Mouse (Mus musculus) embryo, embryonic 10.5 days (tissue): ENCODE measurements around the gene Gm11444.

ENCODE experiments used
- DNase-seq: peaks from one replicate; pipeline ENCODE4 v3.0.0-alpha.2; 2015; ENCODE audit warnings: low spot score

The Gm11444 gene

GRCm38 (mm10) chr11:85857997-85858698 lies 8.0 kb upstream of the Gm11444 start:
- peak; percentile 76 for DNase-seq

- peak; percentile 52 for DNase-seq
Observed at GRCm38 (mm10) chr11:85850758-85851157, 625 bp upstream of the Gm11444 start.

- peak; percentile 93 for DNase-seq
Observed at GRCm38 (mm10) chr11:85849037-85849436, 1.1 kb downstream of the Gm11444 start.

GRCm38 (mm10) chr11:85846509-85846908 lies 3.6 kb downstream of the Gm11444 start:
- no peak for DNase-seq

- DNase-seq, result no peak
Observed at GRCm38 (mm10) chr11:85845921-85846320, 4.2 kb downstream of the Gm11444 start.

- DNase-seq, result no peak
Observed at GRCm38 (mm10) chr11:85844971-85845370, 5.2 kb downstream of the Gm11444 start.

GRCm38 (mm10) chr11:85844144-85844965 lies 5.8 kb downstream of the Gm11444 start:
- DNase-seq, result peak; percentile 94

- peak; percentile 88 for DNase-seq
Observed at GRCm38 (mm10) chr11:85843347-85843692, 6.8 kb downstream of the Gm11444 start.

GRCm38 (mm10) chr11:85842596-85843346 lies 7.4 kb downstream of the Gm11444 start:
- no peak for DNase-seq

- peak; percentile 85 for DNase-seq
Observed at GRCm38 (mm10) chr11:85841980-85842379, 8.2 kb downstream of the Gm11444 start.

GRCm38 (mm10) chr11:85841211-85841681 lies 8.9 kb downstream of the Gm11444 start:
- peak; percentile 67 for DNase-seq

- peak; percentile 38 for DNase-seq
Observed at GRCm38 (mm10) chr11:85840803-85841145, 9.4 kb downstream of the Gm11444 start.

- DNase-seq, result peak; percentile 53
Observed at GRCm38 (mm10) chr11:85840031-85840802, 9.9 kb downstream of the Gm11444 start.

GRCm38 (mm10) chr11:85839258-85840030 lies 10.7 kb downstream of the Gm11444 start:
- peak; percentile 33 for DNase-seq

GRCm38 (mm10) chr11:85838424-85839257 lies 11.5 kb downstream of the Gm11444 start:
- peak; percentile 47 for DNase-seq

GRCm38 (mm10) chr11:85837648-85838423 lies 12.3 kb downstream of the Gm11444 start:
- no peak for DNase-seq

GRCm38 (mm10) chr11:85837291-85837647 lies 12.9 kb downstream of the Gm11444 start:
- peak; percentile 65 for DNase-seq

- DNase-seq, result peak; percentile 49
Observed at GRCm38 (mm10) chr11:85836523-85837290, 13.4 kb downstream of the Gm11444 start.
